Mouse (Mus musculus): Measurements from ENCODE around the gene Fez1.

GRCm38 (mm10) chr9:36846346-36846745 lies 24.7 kb downstream of the Fez1 start:
- no peak for TF ChIP-seq CTCF (IDR thresholded peaks at IDR 0.05; ENCODE audit: low read depth)
- TF ChIP-seq EP300 (IDR thresholded peaks at IDR 0.05; ENCODE audit: low read depth): no peak
